Mouse (Mus musculus): ENCODE data around the gene Pafah2. TPM values are rescaled to one million over a fixed set of nuclear protein-coding genes. Genes with fewer than 3 reads are reported as not detected.

The Pafah2 gene
- polyA plus RNA-seq, 1 experiment, result not detected

DNA sequence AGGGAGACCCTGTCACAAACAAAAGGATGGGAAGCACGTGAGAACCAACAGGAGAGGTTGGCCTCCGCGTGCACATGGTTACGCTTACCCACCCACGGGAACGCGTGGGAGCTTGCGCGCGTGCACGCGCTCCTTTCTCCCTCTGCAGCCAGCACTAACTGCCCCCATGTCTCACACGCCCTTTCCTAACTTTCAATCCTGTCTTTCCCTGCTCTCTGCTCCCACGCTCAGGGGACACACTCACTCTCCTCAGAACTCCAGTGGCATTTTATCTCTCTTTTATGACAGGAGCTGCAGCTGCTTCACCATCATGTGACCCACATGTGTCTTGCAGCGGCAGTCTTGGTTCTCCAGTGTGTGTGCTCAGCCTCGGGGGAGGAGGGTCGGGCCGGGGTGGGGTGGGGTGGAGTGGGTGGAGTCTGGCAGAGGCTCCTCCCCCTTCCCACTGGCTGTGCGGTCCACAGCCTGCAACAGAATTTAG, 5.1 kb downstream of the Pafah2 start:
- 1% methylated on average over 19 of the region's 19 CpGs for WGBS
- peaks cover 39% of the 10 kb centered on the region for H3K4me1 ChIP-seq (ENCODE audit: control insufficient read depth, insufficient read depth, low read length)
- TF ChIP-seq CTCF (IDR thresholded peaks at IDR 0.05; ENCODE audit: insufficient read depth, low read depth, low read length) (no peak), POLR2A (IDR thresholded peaks at IDR 0.05; ENCODE audit: insufficient read depth, low read depth, low read length) (no peak)
- peak overlapping the region; percentile 42 for H3K4me3 ChIP-seq (ENCODE audit: insufficient read depth, low read depth, low read length)
- peak overlapping the region; percentile 76 for H3K27ac ChIP-seq (ENCODE audit: insufficient read depth, low read depth, low read length)

DNA sequence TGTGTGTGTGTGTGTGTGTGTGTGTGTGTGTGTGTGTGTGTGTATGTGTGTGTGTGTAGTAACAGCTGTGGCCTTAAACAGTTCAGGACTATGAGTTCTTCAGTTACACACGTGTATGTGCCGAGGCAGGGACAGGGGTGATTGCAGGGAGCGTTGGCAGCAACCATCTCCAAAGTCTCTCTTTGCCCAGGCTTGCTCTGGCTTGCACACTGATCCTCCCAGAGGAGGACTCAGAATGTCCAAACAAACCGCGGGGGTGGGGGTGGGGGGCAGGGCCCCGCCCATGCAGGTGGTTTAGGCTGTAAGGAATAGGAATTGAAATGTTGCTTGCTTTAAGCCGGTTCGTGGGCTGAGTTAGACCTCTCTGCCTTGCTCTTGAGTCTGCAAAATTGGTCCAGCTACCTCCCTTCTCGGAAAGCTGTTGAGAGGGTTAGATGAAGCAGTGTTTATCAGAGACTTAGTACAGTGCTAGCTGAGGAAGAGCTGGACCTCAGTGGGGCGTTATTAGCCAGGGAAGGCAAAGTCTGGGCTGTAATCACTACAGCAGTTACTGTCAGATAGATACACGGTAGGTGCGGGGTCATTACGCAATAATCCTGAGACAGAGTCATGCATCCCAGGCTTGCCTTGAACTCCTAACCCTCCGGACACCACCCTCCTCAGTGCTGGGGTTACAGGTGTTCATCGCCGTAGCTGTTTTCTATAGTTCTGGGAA, 5.9 kb downstream of the Pafah2 start:
- TF ChIP-seq POLR2A (IDR thresholded peaks at IDR 0.05; ENCODE audit: insufficient read depth, low read depth, low read length) (no peak), CTCF (IDR thresholded peaks at IDR 0.05; ENCODE audit: insufficient read depth, low read depth, low read length) (no peak)
- Histone ChIP-seq H3K4me3 (ENCODE audit: insufficient read depth, low read depth, low read length) (peak overlapping the region; percentile 15), H3K27ac (ENCODE audit: insufficient read depth, low read depth, low read length) (peak overlapping the region; percentile 76), H3K4me1 (ENCODE audit: control insufficient read depth, insufficient read depth, low read length) (peaks cover 35% of the 10 kb centered on the region)
- WGBS, result 46% methylated on average over 16 of the region's 16 CpGs

DNA sequence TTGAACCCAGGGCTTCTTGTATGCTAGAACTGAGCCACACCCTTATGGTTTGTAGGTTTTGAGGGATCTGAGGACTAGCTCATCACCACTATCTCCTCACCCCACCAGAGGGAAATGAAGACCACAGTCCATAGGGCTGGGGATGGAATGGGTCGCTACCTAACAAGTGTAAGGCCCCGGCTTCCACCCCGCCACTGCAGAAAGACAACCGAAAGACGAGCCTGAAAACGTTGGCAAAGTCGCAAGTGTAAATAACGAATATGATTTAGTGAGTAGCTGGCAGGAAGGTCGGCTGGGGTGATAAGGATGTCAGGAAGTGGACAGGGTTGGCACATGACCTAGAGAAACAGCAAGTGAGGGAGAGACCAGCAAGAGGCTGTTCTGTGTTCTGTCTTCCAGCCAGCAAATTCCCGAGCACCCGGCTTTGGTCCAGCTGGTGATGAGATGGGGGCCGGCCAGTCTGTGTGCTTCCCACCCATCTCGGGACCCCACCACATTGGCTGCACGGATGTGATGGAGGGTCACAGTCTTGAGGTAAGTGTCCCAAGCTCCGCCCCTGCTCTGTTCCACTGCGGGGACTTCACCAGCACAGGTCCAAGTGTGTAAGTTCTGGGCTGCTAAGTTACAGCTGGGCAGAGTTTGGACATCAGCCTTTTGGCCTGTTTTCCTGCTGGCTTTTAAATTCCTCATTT, 6.6 kb downstream of the Pafah2 start:
- WGBS, result 60% methylated on average over 16 of the region's 16 CpGs
- TF ChIP-seq POLR2A (IDR thresholded peaks at IDR 0.05; ENCODE audit: insufficient read depth, low read depth, low read length) (no peak), CTCF (IDR thresholded peaks at IDR 0.05; ENCODE audit: insufficient read depth, low read depth, low read length) (no peak)
- H3K27ac ChIP-seq (ENCODE audit: insufficient read depth, low read depth, low read length), result peak overlapping the region; percentile 76

GRCm38 (mm10) chr4:134403721-134404120, 7.6 kb downstream of the Pafah2 start:
- 57% methylated on average over 7 of the region's 7 CpGs for WGBS
- peaks cover 28% of the 10 kb centered on the region for H3K4me1 ChIP-seq (ENCODE audit: control insufficient read depth, insufficient read depth, low read length)
- H3K27ac ChIP-seq (ENCODE audit: insufficient read depth, low read depth, low read length), result no peak overlapping the region
- H3K4me3 ChIP-seq (ENCODE audit: insufficient read depth, low read depth, low read length), result no peak overlapping the region
- TF ChIP-seq CTCF (IDR thresholded peaks at IDR 0.05; ENCODE audit: insufficient read depth, low read depth, low read length) (no peak), POLR2A (IDR thresholded peaks at IDR 0.05; ENCODE audit: insufficient read depth, low read depth, low read length) (no peak)

More for the DNA sequence above, 6.6 kb downstream of the Pafah2 start:
- H3K4me1 ChIP-seq (ENCODE audit: control insufficient read depth, insufficient read depth, low read length), result peaks cover 32% of the 10 kb centered on the region
- no peak overlapping the region for H3K4me3 ChIP-seq (ENCODE audit: insufficient read depth, low read depth, low read length)

DNA sequence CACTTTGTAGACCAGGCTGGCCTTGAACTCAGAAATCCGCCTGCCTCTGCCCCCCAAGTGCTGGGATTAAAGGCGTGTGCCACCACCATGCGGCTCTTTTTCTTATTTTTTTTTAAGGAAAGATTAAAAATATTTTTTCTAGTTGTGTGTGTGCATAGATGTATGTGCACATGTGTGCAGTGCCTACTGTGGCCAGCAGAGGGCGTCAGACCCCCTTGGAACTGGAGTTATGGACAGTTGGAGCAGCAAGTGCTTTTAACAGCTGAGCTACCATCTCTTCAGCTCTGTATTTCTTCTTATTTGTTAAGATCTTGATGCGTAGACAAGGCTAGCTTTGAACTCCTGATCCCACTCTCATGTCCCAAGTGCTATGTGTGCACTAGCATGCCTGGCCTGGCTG, 13.2 kb downstream of the Pafah2 start:
- WGBS, result 73% methylated on average over 5 of the region's 5 CpGs
- no peak overlapping the region for H3K4me3 ChIP-seq (ENCODE audit: insufficient read depth, low read depth, low read length)
- TF ChIP-seq CTCF (IDR thresholded peaks at IDR 0.05; ENCODE audit: insufficient read depth, low read depth, low read length) (no peak), POLR2A (IDR thresholded peaks at IDR 0.05; ENCODE audit: insufficient read depth, low read depth, low read length) (no peak)
- no peaks in the 10 kb centered on the region for H3K4me1 ChIP-seq (ENCODE audit: control insufficient read depth, insufficient read depth, low read length)
- H3K27ac ChIP-seq (ENCODE audit: insufficient read depth, low read depth, low read length), result no peak overlapping the region

DNA sequence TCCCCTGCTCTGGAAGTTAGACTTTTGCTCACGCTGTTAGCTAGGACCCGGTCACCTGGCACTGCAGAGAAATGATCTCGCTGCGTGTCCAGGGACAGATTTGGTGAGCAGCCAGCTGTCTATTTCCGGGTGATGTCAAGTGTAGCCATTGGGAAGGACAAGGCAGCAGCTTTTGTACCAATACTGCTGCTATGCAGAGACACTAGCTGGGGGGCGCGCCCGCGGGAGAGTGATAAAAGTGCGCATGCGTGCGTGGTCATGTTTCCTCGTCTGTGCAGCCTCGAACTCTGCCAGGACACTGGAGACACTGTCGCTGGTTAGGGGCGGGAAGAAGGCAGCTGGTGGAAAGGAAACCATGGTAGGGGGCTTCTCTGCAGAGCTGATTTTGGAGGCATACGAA, 20.1 kb downstream of the Pafah2 start:
- TF ChIP-seq CTCF (IDR thresholded peaks at IDR 0.05; ENCODE audit: insufficient read depth, low read depth, low read length) (no peak), POLR2A (IDR thresholded peaks at IDR 0.05; ENCODE audit: insufficient read depth, low read depth, low read length) (no peak)
- Histone ChIP-seq H3K4me1 (ENCODE audit: control insufficient read depth, insufficient read depth, low read length) (peaks cover 17% of the 10 kb centered on the region), H3K27ac (ENCODE audit: insufficient read depth, low read depth, low read length) (peak overlapping the region; percentile 82), H3K4me3 (ENCODE audit: insufficient read depth, low read depth, low read length) (no peak overlapping the region)
- 69% methylated on average over 17 of the region's 17 CpGs for WGBS

GRCm38 (mm10) chr4:134416602-134417001, 20.5 kb downstream of the Pafah2 start:
- 41% methylated on average over 15 of the region's 15 CpGs for WGBS
- Histone ChIP-seq H3K4me1 (ENCODE audit: control insufficient read depth, insufficient read depth, low read length) (peaks cover 17% of the 10 kb centered on the region), H3K4me3 (ENCODE audit: insufficient read depth, low read depth, low read length) (no peak overlapping the region), H3K27ac (ENCODE audit: insufficient read depth, low read depth, low read length) (peak overlapping the region; percentile 82)
- TF ChIP-seq CTCF (IDR thresholded peaks at IDR 0.05; ENCODE audit: insufficient read depth, low read depth, low read length) (no peak), POLR2A (IDR thresholded peaks at IDR 0.05; ENCODE audit: insufficient read depth, low read depth, low read length) (0 out of 2 replicates have a peak, but pooled peaks have one; percentile 16)

GRCm38 (mm10) chr4:134417111-134417510, 21.0 kb downstream of the Pafah2 start:
- 75% methylated on average over 7 of the region's 7 CpGs for WGBS
- Histone ChIP-seq H3K4me1 (ENCODE audit: control insufficient read depth, insufficient read depth, low read length) (peaks cover 20% of the 10 kb centered on the region), H3K27ac (ENCODE audit: insufficient read depth, low read depth, low read length) (peak overlapping the region; percentile 82), H3K4me3 (ENCODE audit: insufficient read depth, low read depth, low read length) (no peak overlapping the region)
- TF ChIP-seq CTCF (IDR thresholded peaks at IDR 0.05; ENCODE audit: insufficient read depth, low read depth, low read length), result no peak
- TF ChIP-seq POLR2A (IDR thresholded peaks at IDR 0.05; ENCODE audit: insufficient read depth, low read depth, low read length), result no peak

- 44% methylated on average over 11 of the region's 11 CpGs for WGBS
- no peak overlapping the region for H3K27ac ChIP-seq (ENCODE audit: insufficient read depth, low read depth, low read length)
- H3K4me1 ChIP-seq (ENCODE audit: control insufficient read depth, insufficient read depth, low read length), result peaks cover 17% of the 10 kb centered on the region
- TF ChIP-seq POLR2A (IDR thresholded peaks at IDR 0.05; ENCODE audit: insufficient read depth, low read depth, low read length) (no peak), CTCF (IDR thresholded peaks at IDR 0.05; ENCODE audit: insufficient read depth, low read depth, low read length) (no peak)
- no peak overlapping the region for H3K4me3 ChIP-seq (ENCODE audit: insufficient read depth, low read depth, low read length)
Observed at GRCm38 (mm10) chr4:134421971-134422370, 25.9 kb downstream of the Pafah2 start.

All from olfactory bulb, adult 2 months (tissue).